Mouse (Mus musculus) heart, postnatal 0 days (tissue): ENCODE measurements around the gene Mlh1.

ENCODE experiments used
- CTCF ChIP-seq: IDR thresholded peaks from 2 replicates; pipeline ENCODE4 v1.5.1; 2016; ENCODE audit warnings: antibody characterized with exemption, control low read depth, low read depth
- EP300 ChIP-seq: IDR thresholded peaks from 2 replicates; pipeline ENCODE4 v1.6.1; 2016; ENCODE audit warnings: antibody characterized with exemption, low read depth

DNA sequence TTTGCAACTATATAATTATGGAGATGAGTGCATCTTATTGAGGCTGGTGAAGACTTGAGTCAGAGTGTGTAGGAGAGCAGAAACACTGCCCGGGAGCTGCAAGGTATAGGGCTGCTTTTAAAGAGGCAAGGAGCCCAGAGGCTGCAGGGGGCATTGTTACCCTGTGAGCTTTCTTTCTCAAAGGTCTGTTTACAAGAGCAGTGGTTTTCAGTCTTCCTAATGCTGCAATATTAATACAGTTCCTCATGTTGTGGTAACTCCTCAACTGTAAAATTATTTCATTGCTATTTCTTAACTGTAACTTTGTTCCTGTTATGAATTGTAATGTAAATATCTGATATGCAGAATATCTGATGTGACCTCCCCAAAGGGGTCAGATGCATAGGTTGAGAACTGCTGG lies 50.0 kb downstream of the Mlh1 start:
- TF ChIP-seq CTCF = no peak
- no peak for TF ChIP-seq EP300
